Mouse (Mus musculus): ENCODE results near the gene 4930523C07Rik. TPM values are rescaled to one million over a fixed set of nuclear protein-coding genes. Genes with fewer than 3 reads are reported as not detected.
A peak's percentile ranks its signal among the peaks of the same experiment; 100 is the strongest.

Gene 4930523C07Rik
- polyA plus RNA-seq, 1 experiment, result 37.4 TPM

DNA sequence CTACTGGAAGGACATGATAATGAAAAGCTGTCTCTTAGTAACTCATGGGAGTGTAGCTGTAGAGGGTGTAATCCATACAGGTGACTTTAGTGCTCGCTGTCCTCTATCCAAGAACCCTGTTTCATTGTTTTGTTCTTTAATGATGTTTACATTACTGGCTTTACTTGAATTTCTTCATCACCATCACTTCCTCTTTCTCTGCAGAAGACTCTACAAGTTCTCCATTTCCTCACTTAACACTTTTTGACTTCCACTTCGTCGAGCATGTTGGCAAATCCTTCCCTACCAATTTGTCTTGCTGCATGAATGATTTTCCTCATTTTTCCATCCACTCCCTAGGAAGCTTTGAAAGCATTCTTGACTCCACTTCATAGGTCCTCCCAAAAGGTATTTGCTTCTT lies 31.1 kb upstream of the 4930523C07Rik start:
- H3K27me3 ChIP-seq (ENCODE audit: control insufficient read depth, insufficient read depth, low read length), result no peaks in the 10 kb centered on the region
- no peaks in the 10 kb centered on the region for H3K36me3 ChIP-seq (ENCODE audit: control insufficient read depth, insufficient read depth, low read length)
- TF ChIP-seq CTCF (IDR thresholded peaks at IDR 0.05; ENCODE audit: extremely low read depth, insufficient read depth, insufficient read length, insufficient replicate concordance), result no peak
- no peak for DNase-seq (ENCODE audit: low read depth in 1 of 2, low spot score in 2 of 2)
- H3K4me1 ChIP-seq (ENCODE audit: control insufficient read depth, insufficient read depth, insufficient read length), result peaks cover 5% of the 10 kb centered on the region
- WGBS, result 28% methylated on average over 3 of the region's 3 CpGs
- no peak overlapping the region for H3K4me3 ChIP-seq (ENCODE audit: extremely low read depth, insufficient read depth, insufficient read length)
- no peak overlapping the region for H3K27ac ChIP-seq (ENCODE audit: insufficient read depth, low read length)

DNA sequence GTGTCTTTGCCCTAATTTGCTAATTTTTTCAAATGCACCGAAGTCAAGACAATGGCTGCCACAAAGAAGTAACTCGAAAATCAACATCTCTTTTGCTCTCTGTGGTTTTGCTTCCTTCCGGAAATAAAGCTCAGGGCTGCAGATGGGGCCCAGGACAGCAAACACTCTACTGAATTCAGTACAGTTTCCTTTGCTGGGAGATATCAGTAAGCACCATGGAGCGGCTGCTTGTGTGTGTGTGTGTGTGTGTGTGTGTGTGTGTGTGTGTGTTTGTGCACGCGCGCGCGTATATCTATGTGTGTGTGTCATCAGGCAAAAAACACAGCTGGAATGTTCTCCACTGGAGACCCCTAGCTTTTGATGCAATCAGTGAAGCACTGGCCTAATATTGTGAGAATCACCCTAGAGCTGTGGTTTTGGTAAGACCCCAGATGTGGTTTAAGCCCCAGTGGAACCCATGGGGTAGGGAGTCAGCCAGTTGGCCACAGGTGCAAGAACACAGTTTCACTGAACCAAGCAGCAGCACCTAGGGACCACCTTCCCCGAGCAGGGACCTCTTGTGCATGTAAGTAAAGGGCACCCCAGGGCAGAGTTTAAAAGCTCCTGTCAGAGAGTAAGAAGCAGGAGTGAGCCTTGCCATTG lies 19.7 kb upstream of the 4930523C07Rik start:
- H3K27me3 ChIP-seq (ENCODE audit: control insufficient read depth, insufficient read depth, low read length), result no peaks in the 10 kb centered on the region
- peak overlapping the region; percentile 40 for H3K4me3 ChIP-seq (ENCODE audit: extremely low read depth, insufficient read depth, insufficient read length)
- H3K4me1 ChIP-seq (ENCODE audit: control insufficient read depth, insufficient read depth, insufficient read length), result peaks cover 11% of the 10 kb centered on the region; the same call in 1 of the 2 replicates
- no peaks in the 10 kb centered on the region for H3K36me3 ChIP-seq (ENCODE audit: control insufficient read depth, insufficient read depth, low read length)
- peak; percentile 48 to 55 for DNase-seq (ENCODE audit: low read depth in 1 of 2, low spot score in 2 of 2)
- TF ChIP-seq POLR2A (IDR thresholded peaks at IDR 0.05; ENCODE audit: low read depth, low read length) (peak; percentile 2; the same call in 1 of the 2 replicates), CTCF (IDR thresholded peaks at IDR 0.05; ENCODE audit: extremely low read depth, insufficient read depth, insufficient read length, insufficient replicate concordance) (no peak)
- H3K27ac ChIP-seq (ENCODE audit: insufficient read depth, low read length), result peak overlapping the region; percentile 88
- 5% methylated on average over 10 of the region's 10 CpGs for WGBS

DNA sequence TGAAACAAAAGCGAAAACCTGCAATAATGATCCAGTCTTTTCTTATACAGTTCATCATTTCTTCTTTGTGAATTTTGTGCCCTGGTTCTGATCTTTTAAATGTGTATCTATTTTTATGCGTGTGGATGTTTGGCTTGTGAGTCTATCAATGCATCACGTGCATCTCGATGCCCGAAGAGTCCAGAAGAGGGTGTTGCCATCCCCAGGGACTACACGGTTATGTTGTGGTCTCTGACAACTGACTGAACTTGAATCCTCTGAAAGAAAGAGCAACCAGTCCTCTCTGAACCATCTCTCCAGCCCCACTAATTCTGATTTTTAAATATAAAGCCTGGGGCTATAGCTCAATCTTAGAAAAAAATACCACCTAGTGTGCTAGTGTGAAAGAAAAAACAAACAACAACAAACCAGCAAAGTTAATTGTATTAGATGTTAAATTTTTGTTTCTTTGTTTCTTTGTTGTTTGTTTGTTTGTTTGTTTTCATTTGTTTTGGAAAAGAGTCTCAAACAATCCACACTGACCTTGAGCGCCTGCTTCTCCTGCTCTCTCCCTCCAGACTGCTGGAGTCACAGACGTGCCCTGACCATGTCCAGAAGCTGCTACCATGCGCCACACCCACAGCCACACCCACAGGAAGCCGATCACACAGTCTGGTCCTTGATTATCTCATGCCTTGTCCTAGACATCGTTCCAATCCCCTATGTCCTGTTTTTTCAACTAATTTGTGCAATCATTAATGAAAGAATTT lies 18.9 kb upstream of the 4930523C07Rik start:
- Histone ChIP-seq H3K4me3 (ENCODE audit: extremely low read depth, insufficient read depth, insufficient read length) (peak overlapping the region; percentile 40), H3K4me1 (ENCODE audit: control insufficient read depth, insufficient read depth, insufficient read length) (peaks cover 11% of the 10 kb centered on the region; the same call in 1 of the 2 replicates), H3K27me3 (ENCODE audit: control insufficient read depth, insufficient read depth, low read length) (no peaks in the 10 kb centered on the region), H3K36me3 (ENCODE audit: control insufficient read depth, insufficient read depth, low read length) (no peaks in the 10 kb centered on the region), H3K27ac (ENCODE audit: insufficient read depth, low read length) (peak overlapping the region; percentile 88)
- peak; percentile 42 for TF ChIP-seq POLR2A (IDR thresholded peaks at IDR 0.05; ENCODE audit: low read depth, low read length)
- TF ChIP-seq CTCF (IDR thresholded peaks at IDR 0.05; ENCODE audit: extremely low read depth, insufficient read depth, insufficient read length, insufficient replicate concordance), result no peak
- peak; percentile 60 to 68 for DNase-seq (ENCODE audit: low read depth in 1 of 2, low spot score in 2 of 2)
- 19% methylated on average over 11 of the region's 11 CpGs for WGBS

DNA sequence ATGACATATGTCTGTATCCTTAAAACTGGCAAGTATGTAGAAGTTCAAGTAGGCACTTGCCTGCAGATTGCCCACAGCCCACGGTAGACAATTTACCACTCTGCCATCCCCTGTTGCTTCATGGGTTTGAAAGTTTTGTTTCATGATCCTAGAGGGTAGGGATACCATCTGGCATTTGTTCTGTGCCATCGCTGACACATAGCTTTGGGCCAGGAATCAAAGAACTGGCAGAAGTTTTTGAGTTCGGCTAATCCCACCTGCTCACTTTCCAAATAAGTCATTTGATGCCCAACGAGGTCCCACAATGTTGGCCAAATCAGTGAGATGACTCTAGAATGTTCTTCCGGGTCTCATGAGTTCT lies 18.3 kb upstream of the 4930523C07Rik start:
- peaks cover 11% of the 10 kb centered on the region; the same call in 1 of the 2 replicates for H3K4me1 ChIP-seq (ENCODE audit: control insufficient read depth, insufficient read depth, insufficient read length)
- no peak overlapping the region for H3K4me3 ChIP-seq (ENCODE audit: extremely low read depth, insufficient read depth, insufficient read length)
- H3K27ac ChIP-seq (ENCODE audit: insufficient read depth, low read length), result peak overlapping the region; percentile 66
- no peaks in the 10 kb centered on the region for H3K36me3 ChIP-seq (ENCODE audit: control insufficient read depth, insufficient read depth, low read length)
- TF ChIP-seq POLR2A (IDR thresholded peaks at IDR 0.05; ENCODE audit: low read depth, low read length) (no peak), CTCF (IDR thresholded peaks at IDR 0.05; ENCODE audit: extremely low read depth, insufficient read depth, insufficient read length, insufficient replicate concordance) (no peak)
- 81% methylated on average over 5 of the region's 5 CpGs for WGBS
- no peaks in the 10 kb centered on the region for H3K27me3 ChIP-seq (ENCODE audit: control insufficient read depth, insufficient read depth, low read length)
- DNase-seq (ENCODE audit: low read depth in 1 of 2, low spot score in 2 of 2), result no peak

DNA sequence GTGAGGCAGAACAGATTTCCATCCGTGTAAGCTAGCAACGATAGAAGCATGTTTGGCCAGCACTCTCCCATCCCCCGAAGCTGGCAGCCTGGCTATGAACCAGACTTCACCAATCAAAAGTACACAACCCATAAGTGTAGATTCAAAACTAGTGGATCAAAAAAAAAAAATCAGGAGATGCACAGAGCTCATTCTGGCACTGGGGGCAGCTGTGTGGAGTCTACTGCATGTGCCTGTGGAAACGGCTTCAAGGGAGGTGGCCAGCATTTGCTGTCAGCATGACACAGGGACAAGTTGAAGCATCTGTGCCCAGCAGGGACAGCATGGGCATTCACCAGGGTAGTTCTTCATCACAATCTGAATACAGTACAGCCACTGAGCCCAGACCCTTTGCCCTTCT lies 16.2 kb upstream of the 4930523C07Rik start:
- DNase-seq (ENCODE audit: low read depth in 1 of 2, low spot score in 2 of 2), result no peak
- Histone ChIP-seq H3K4me1 (ENCODE audit: control insufficient read depth, insufficient read depth, insufficient read length) (peaks cover 11% of the 10 kb centered on the region; the same call in 1 of the 2 replicates), H3K36me3 (ENCODE audit: control insufficient read depth, insufficient read depth, low read length) (no peaks in the 10 kb centered on the region), H3K27ac (ENCODE audit: insufficient read depth, low read length) (no peak overlapping the region), H3K27me3 (ENCODE audit: control insufficient read depth, insufficient read depth, low read length) (no peaks in the 10 kb centered on the region), H3K4me3 (ENCODE audit: extremely low read depth, insufficient read depth, insufficient read length) (no peak overlapping the region)
- WGBS, result 70% methylated on average over 4 of the region's 4 CpGs
- TF ChIP-seq POLR2A (IDR thresholded peaks at IDR 0.05; ENCODE audit: low read depth, low read length) (no peak), CTCF (IDR thresholded peaks at IDR 0.05; ENCODE audit: extremely low read depth, insufficient read depth, insufficient read length, insufficient replicate concordance) (no peak)

DNA sequence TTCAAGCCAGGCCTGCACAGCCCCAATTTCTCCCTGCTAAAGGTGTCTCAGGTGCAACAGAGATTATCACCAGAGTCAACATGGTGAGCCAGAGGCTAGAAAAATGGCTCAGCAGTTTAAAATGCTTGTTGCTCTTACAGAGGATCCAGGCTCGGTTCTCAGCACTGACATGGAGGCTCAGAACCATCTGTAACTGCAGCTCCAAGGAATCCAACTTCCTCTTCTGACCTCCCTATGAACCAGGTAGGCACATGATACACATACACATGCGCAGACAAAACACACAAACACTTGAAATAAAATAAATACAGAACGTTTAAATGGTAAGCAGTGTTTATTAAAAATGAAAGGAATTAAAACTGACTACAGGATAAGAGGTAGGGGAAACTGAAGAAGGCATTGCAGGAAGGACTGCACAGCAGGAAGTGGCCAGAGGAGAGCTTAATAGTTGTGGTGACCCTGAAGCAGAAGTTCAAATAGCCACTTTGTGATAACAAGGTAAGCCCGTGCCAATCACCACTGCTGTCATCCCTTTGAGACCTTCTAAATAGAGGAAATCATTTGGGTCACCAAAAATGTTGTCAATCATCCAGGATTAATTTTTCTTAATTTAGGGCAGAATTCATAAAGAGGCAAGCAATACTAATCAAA lies 10.1 kb upstream of the 4930523C07Rik start:
- Histone ChIP-seq H3K36me3 (ENCODE audit: control insufficient read depth, insufficient read depth, low read length) (no peaks in the 10 kb centered on the region), H3K27me3 (ENCODE audit: control insufficient read depth, insufficient read depth, low read length) (no peaks in the 10 kb centered on the region), H3K4me1 (ENCODE audit: control insufficient read depth, insufficient read depth, insufficient read length) (peaks cover 8% of the 10 kb centered on the region; the same call in 1 of the 2 replicates), H3K4me3 (ENCODE audit: extremely low read depth, insufficient read depth, insufficient read length) (no peak overlapping the region), H3K27ac (ENCODE audit: insufficient read depth, low read length) (no peak overlapping the region)
- TF ChIP-seq POLR2A (IDR thresholded peaks at IDR 0.05; ENCODE audit: low read depth, low read length) (no peak), CTCF (IDR thresholded peaks at IDR 0.05; ENCODE audit: extremely low read depth, insufficient read depth, insufficient read length, insufficient replicate concordance) (no peak)
- no peak for DNase-seq (ENCODE audit: low read depth in 1 of 2, low spot score in 2 of 2)
- 69% methylated on average over 4 of the region's 4 CpGs for WGBS

All from spleen, adult 2 months (tissue).